Mouse (Mus musculus) liver, embryonic 12.5 days (tissue): ENCODE results near the gene Cphx3. TPM values are rescaled to one million over a fixed set of nuclear protein-coding genes. Genes with fewer than 3 reads are reported as not detected.
"Not testable (repeated sequence)": the region's sequence is repeated elsewhere in the genome, so short reads cannot be mapped to it uniquely, and the experiment has no call there.

Experiments
- ATAC-seq: fragments of 200-750 bp; cut with Nextera tagmentation; 2 replicates; pipeline ENCODE4 v1.8.0; 2017; ENCODE audit warnings: moderate number of reproducible peaks, mild to moderate bottlenecking, moderate library complexity
- H3K27ac ChIP-seq: fragments of 300-500 bp; sonication (generic); 2 replicates; pipeline ENCODE4 v1.5.1; 2016; ENCODE audit warnings: mild to moderate bottlenecking
- H3K27me3 ChIP-seq: fragments of 300-500 bp; sonication (generic); replicated peaks from 2 replicates; pipeline ENCODE4 v1.6.1; 2016; ENCODE audit warnings: mild to moderate bottlenecking, moderate library complexity
- H3K36me3 ChIP-seq: fragments of 300-500 bp; sonication (generic); 2 replicates; pipeline ENCODE4 v1.6.1; 2016; ENCODE audit warnings: mild to moderate bottlenecking, moderate library complexity
- H3K4me1 ChIP-seq: fragments of 300-500 bp; sonication (generic); 2 replicates; pipeline ENCODE4 v1.6.1; 2016
- H3K4me2 ChIP-seq: fragments of 300-500 bp; sonication (generic); 2 replicates; pipeline ENCODE4 v1.6.1; 2016; ENCODE audit warnings: mild to moderate bottlenecking, moderate library complexity
- H3K4me3 ChIP-seq: fragments of 300-500 bp; sonication (generic); 2 replicates; pipeline ENCODE4 v1.5.1; 2016; ENCODE audit warnings: mild to moderate bottlenecking, moderate library complexity
- H3K9ac ChIP-seq: fragments of 300-500 bp; sonication (generic); 2 replicates; pipeline ENCODE4 v1.6.1; 2016; ENCODE audit warnings: mild to moderate bottlenecking, moderate library complexity
- H3K9me3 ChIP-seq: fragments of 300-500 bp; sonication (generic); replicated peaks from 2 replicates; pipeline ENCODE4 v1.6.1; 2016; ENCODE audit warnings: mild to moderate bottlenecking, moderate library complexity
- WGBS: fragments of 180-500 bp; shearing (Covaris S2); methylation state at CpG from one replicate; pipeline ENCODE4 v1.1.7; 2016; ENCODE audit not compliant: insufficient replicate concordance; 5-methylcytosine and 5-hydroxymethylcytosine counted together
- polyA plus RNA-seq: library from polyadenylated mRNA; unstranded; fragments of >200 nt; fragmentation: Nextera tagmentation; extraction: Ambion mirVana; gene quantifications from 2 replicates; pipeline ENCODE4 v1.2.1, GENCODE M21; 2016

The Cphx3 gene
- polyA plus RNA-seq, 1 experiment from 2014 or later: not detected

- H3K27ac ChIP-seq, H3K36me3 ChIP-seq, H3K9me3 ChIP-seq, H3K4me3 ChIP-seq, H3K9ac ChIP-seq, H3K4me2 ChIP-seq, ATAC-seq, H3K27me3 ChIP-seq, H3K4me1 ChIP-seq: not testable (repeated sequence)
- no CpG with 5 or more reads among the region's 6 CpGs for WGBS
Measured at GRCm38 (mm10) chr14:26081216-26081615, 881 bp upstream of the Cphx3 start, which contains the start of gene Cphx2. Cphx2 (plus strand) TSS chr14:26081516.

GRCm38 (mm10) chr14:26097622-26098021 is 15.5 kb downstream of the Cphx3 start:
- not testable (repeated sequence) for H3K4me1 ChIP-seq, H3K4me3 ChIP-seq, H3K9ac ChIP-seq, H3K27ac ChIP-seq, H3K36me3 ChIP-seq, H3K27me3 ChIP-seq, H3K4me2 ChIP-seq, ATAC-seq, H3K9me3 ChIP-seq
- no CpG with 5 or more reads among the region's 3 CpGs for WGBS

GRCm38 (mm10) chr14:26118150-26118549 is 36.1 kb downstream of the Cphx3 start, which contains the start of gene Duxbl2:
Duxbl2 (plus strand) TSS chr14:26118349.
- H3K4me1 ChIP-seq, H3K9ac ChIP-seq, H3K27me3 ChIP-seq, H3K4me3 ChIP-seq, H3K4me2 ChIP-seq, H3K27ac ChIP-seq, H3K36me3 ChIP-seq, H3K9me3 ChIP-seq, ATAC-seq: not testable (repeated sequence)
- WGBS: no CpG with 5 or more reads among the region's 7 CpGs

GRCm38 (mm10) chr14:26118550-26119000 is 36.5 kb downstream of the Cphx3 start:
- no CpG with 5 or more reads among the region's 18 CpGs for WGBS
- not testable (repeated sequence) for H3K4me3 ChIP-seq

GRCm38 (mm10) chr14:26119095-26119494 is 37.0 kb downstream of the Cphx3 start:
- H3K4me3 ChIP-seq, ATAC-seq, H3K9ac ChIP-seq, H3K4me2 ChIP-seq, H3K27me3 ChIP-seq, H3K9me3 ChIP-seq, H3K36me3 ChIP-seq, H3K4me1 ChIP-seq, H3K27ac ChIP-seq: not testable (repeated sequence)
- WGBS: no CpG with 5 or more reads among the region's 7 CpGs

More at GRCm38 (mm10) chr14:26118550-26119000, 36.5 kb downstream of the Cphx3 start:
- H3K4me1 ChIP-seq, ATAC-seq, H3K27ac ChIP-seq, H3K9me3 ChIP-seq, H3K4me2 ChIP-seq, H3K9ac ChIP-seq, H3K27me3 ChIP-seq, H3K36me3 ChIP-seq: not testable (repeated sequence)

GRCm38 (mm10) chr14:26147095-26147494 is 65.0 kb downstream of the Cphx3 start:
- no CpG with 5 or more reads among the region's 2 CpGs for WGBS
- H3K9ac ChIP-seq, H3K4me3 ChIP-seq, H3K4me2 ChIP-seq, H3K9me3 ChIP-seq, H3K36me3 ChIP-seq, H3K27me3 ChIP-seq, ATAC-seq, H3K27ac ChIP-seq, H3K4me1 ChIP-seq: not testable (repeated sequence)

- H3K4me1 ChIP-seq, H3K4me2 ChIP-seq, ATAC-seq, H3K4me3 ChIP-seq, H3K36me3 ChIP-seq, H3K9me3 ChIP-seq, H3K27ac ChIP-seq, H3K9ac ChIP-seq, H3K27me3 ChIP-seq: not testable (repeated sequence)
- no CpG with 5 or more reads among the region's 7 CpGs for WGBS
Measured at GRCm38 (mm10) chr14:26156032-26156431, 73.9 kb downstream of the Cphx3 start.

- ATAC-seq: not testable (repeated sequence)
- no CpG with 5 or more reads among the region's 9 CpGs for WGBS
Measured at GRCm38 (mm10) chr14:26161156-26161555, 79.1 kb downstream of the Cphx3 start.

GRCm38 (mm10) chr14:26162423-26162822 is 80.3 kb downstream of the Cphx3 start:
- ATAC-seq, H3K4me3 ChIP-seq, H3K36me3 ChIP-seq, H3K9ac ChIP-seq, H3K9me3 ChIP-seq, H3K4me1 ChIP-seq, H3K4me2 ChIP-seq, H3K27me3 ChIP-seq, H3K27ac ChIP-seq: not testable (repeated sequence)
- WGBS: no CpG with 5 or more reads among the region's 5 CpGs

More at GRCm38 (mm10) chr14:26161156-26161555, 79.1 kb downstream of the Cphx3 start:
- not testable (repeated sequence) for H3K9me3 ChIP-seq, H3K9ac ChIP-seq, H3K4me2 ChIP-seq, H3K27ac ChIP-seq, H3K4me1 ChIP-seq, H3K36me3 ChIP-seq, H3K27me3 ChIP-seq, H3K4me3 ChIP-seq

- not testable (repeated sequence) for H3K4me3 ChIP-seq, ATAC-seq, H3K27ac ChIP-seq, H3K4me2 ChIP-seq, H3K36me3 ChIP-seq, H3K9me3 ChIP-seq, H3K4me1 ChIP-seq, H3K27me3 ChIP-seq, H3K9ac ChIP-seq
- WGBS: no CpG with 5 or more reads among the region's 12 CpGs
Measured at GRCm38 (mm10) chr14:26165266-26165665, 83.2 kb downstream of the Cphx3 start.

- not testable (repeated sequence) for H3K27ac ChIP-seq, H3K36me3 ChIP-seq, H3K4me2 ChIP-seq, H3K4me1 ChIP-seq, H3K9ac ChIP-seq, H3K27me3 ChIP-seq, H3K4me3 ChIP-seq, ATAC-seq, H3K9me3 ChIP-seq
- WGBS: no CpG with 5 or more reads among the region's 3 CpGs
Measured at GRCm38 (mm10) chr14:26173955-26174354, 91.9 kb downstream of the Cphx3 start.

- not testable (repeated sequence) for H3K27me3 ChIP-seq, H3K36me3 ChIP-seq, ATAC-seq, H3K4me3 ChIP-seq, H3K4me2 ChIP-seq, H3K4me1 ChIP-seq, H3K27ac ChIP-seq, H3K9me3 ChIP-seq, H3K9ac ChIP-seq
- WGBS: no CpG with 5 or more reads among the region's 6 CpGs
Measured at GRCm38 (mm10) chr14:26175028-26175427, 92.9 kb downstream of the Cphx3 start.

GRCm38 (mm10) chr14:26181660-26182059 is 99.6 kb downstream of the Cphx3 start:
- not testable (repeated sequence) for H3K4me1 ChIP-seq, H3K4me3 ChIP-seq, H3K27me3 ChIP-seq, H3K4me2 ChIP-seq, H3K27ac ChIP-seq, H3K9ac ChIP-seq, H3K9me3 ChIP-seq, H3K36me3 ChIP-seq, ATAC-seq
- no CpG with 5 or more reads among the region's 10 CpGs for WGBS
